Mouse (Mus musculus) liver, postnatal 0 days (tissue): ENCODE results near the gene Poll.

Experiments
- CTCF ChIP-seq: sonication (generic); IDR thresholded peaks from 2 replicates; pipeline ENCODE4 v1.5.1; 2016; ENCODE audit warnings: antibody characterized with exemption, low read depth
- EP300 ChIP-seq: IDR thresholded peaks from 2 replicates; pipeline ENCODE4 v1.6.1; 2016; ENCODE audit warnings: antibody characterized with exemption, low read depth, mild to moderate bottlenecking

DNA sequence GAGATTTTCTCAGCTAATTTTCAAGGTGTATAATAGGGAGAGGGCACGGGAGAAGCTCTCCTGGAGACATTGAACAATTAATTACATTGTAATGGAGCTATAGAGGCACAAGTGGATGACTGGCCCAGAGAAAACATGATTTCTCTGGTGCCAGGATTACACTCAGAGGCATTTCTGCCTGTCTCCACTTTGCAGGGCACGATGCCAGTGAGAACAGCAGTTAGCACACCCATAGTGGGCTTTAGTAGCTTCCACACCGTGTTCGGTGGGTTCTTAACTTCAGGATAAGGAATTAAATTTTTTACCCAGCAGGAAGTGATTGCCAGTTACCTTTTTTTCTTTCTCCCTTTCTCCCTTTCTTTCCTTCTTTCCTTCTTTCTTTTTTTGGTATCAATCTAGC, 48.9 kb downstream of the Poll start:
- TF ChIP-seq CTCF (no peak), EP300 (no peak)
